Mouse (Mus musculus): ENCODE measurements around the gene Six2. TPM values are rescaled to one million over a fixed set of nuclear protein-coding genes. Genes with fewer than 3 reads are reported as not detected.

Six2 gene
- total and polyA plus RNA-seq, 3 experiments: 0.04 to 0.40 TPM; not detected in 1

- dilution Hi-C loops (cut with MboI; ENCODE audit: extremely low pct_ligation_motif_present, extremely low pct_unique_long_range_greater_than_20kb, low sequenced_read_pairs): no loop called here
- no peaks in the 10 kb centered on the region for H3K36me3 ChIP-seq (replicated peaks in 1 of 2; ENCODE audit: control insufficient read depth in 1 of 2, insufficient read depth in 1 of 2, low read length in 1 of 2)
Observed at GRCm38 (mm10) chr17:85660016-85660415, 28.1 kb downstream of the Six2 start.

GRCm38 (mm10) chr17:85645718-85646665 lies 42.1 kb downstream of the Six2 start:
- in situ Hi-C loops (cut with MboI; ENCODE audit: low pct_ligation_motif_present, low pct_unique_long_range_greater_than_20kb, low sequenced_read_pairs) (loop anchor here (25.0 kb wide), 1 partner anchor 809 kb away; no protein-coding TSS in a partner anchor), dilution Hi-C loops (cut with MboI; ENCODE audit: extremely low pct_ligation_motif_present, extremely low pct_unique_long_range_greater_than_20kb, low sequenced_read_pairs) (no loop called here)
- no peaks in the 10 kb centered on the region for H3K36me3 ChIP-seq (replicated peaks in 1 of 2; ENCODE audit: control insufficient read depth in 1 of 2, insufficient read depth in 1 of 2, low read length in 1 of 2)
- H3K79me2 ChIP-seq (replicated peaks; ENCODE audit: control insufficient read depth, extremely low read depth, insufficient read depth, poor library complexity, severe bottlenecking): no peaks in the 10 kb centered on the region
- H3K4me3 ChIP-seq (replicated peaks in 1 of 3; ENCODE audit: low read depth in 2 of 3, low read length in 2 of 3, poor library complexity in 1 of 3): peak overlapping the region in 1 of 3 experiments; percentile 8
- H3K9ac ChIP-seq (ENCODE audit: insufficient read depth, low read depth): no peak overlapping the region
- no peaks in the 10 kb centered on the region for H3K27me3 ChIP-seq (replicated peaks)
- no peak overlapping the region for H3K27ac ChIP-seq (ENCODE audit: insufficient read depth, low read depth)
- DNase-seq (ENCODE audit: extremely low read depth): peak; percentile 29
- H3K9me3 ChIP-seq (replicated peaks; ENCODE audit: low read length): no peaks in the 10 kb centered on the region
- H3K4me2 ChIP-seq (ENCODE audit: insufficient read depth, low read depth, poor library complexity, severe bottlenecking): peak overlapping the region; percentile 58
- peaks cover 5 to 10% of the 10 kb centered on the region in 2 experiments for H3K4me1 ChIP-seq (ENCODE audit: control insufficient read depth in 1 of 2, insufficient read depth in 2 of 2)
- TF ChIP-seq JUN (IDR thresholded peaks at IDR 0.05; ENCODE audit: insufficient read depth, low read depth, low read length) (no peak), HCFC1 (IDR thresholded peaks at IDR 0.05; ENCODE audit: low read depth, low read length) (no peak), ZC3H11A (IDR thresholded peaks at IDR 0.05; ENCODE audit: low read depth, low read length) (0 out of 2 replicates have a peak, but pooled peaks have one; percentile 9), USF1 (IDR thresholded peaks at IDR 0.05; ENCODE audit: low read depth, low read length) (no peak), MYC (IDR thresholded peaks at IDR 0.05; ENCODE audit: low read depth, low read length) (no peak), CTCF (conservative IDR thresholded peaks at IDR 0.05 in 1 of 2, IDR thresholded peaks at IDR 0.05 in 1 of 2; ENCODE audit: low read depth in 2 of 2, low read length in 2 of 2) (peak in 1 of 2 experiments; percentile 79; a peak in 2 of 4 replicates), TCF12 (IDR thresholded peaks at IDR 0.05; ENCODE audit: low read depth, low read length) (peak; percentile 41; the same call in 1 of the 2 replicates), ELF1 (IDR thresholded peaks at IDR 0.05; ENCODE audit: low read depth, low read length) (no peak), JUND (conservative IDR thresholded peaks at IDR 0.05; ENCODE audit: low read depth, low read length) (no peak), MAZ (IDR thresholded peaks at IDR 0.05; ENCODE audit: low read depth, low read length) (peak; percentile 47; the same call in 1 of the 2 replicates), RAD21 (IDR thresholded peaks at IDR 0.05; ENCODE audit: low read depth, low read length) (peak; percentile 39), E2F4 (IDR thresholded peaks at IDR 0.05; ENCODE audit: insufficient replicate concordance, low read depth, low read length) (no peak), UBTF (IDR thresholded peaks at IDR 0.05; ENCODE audit: low read depth, low read length) (0 out of 2 replicates have a peak, but pooled peaks have one; percentile 32), SMC3 (IDR thresholded peaks at IDR 0.05; ENCODE audit: low read depth, low read length) (peak; percentile 67)

More at GRCm38 (mm10) chr17:85660016-85660415, 28.1 kb downstream of the Six2 start:
- peaks cover 2% of the 10 kb centered on the region for H3K27me3 ChIP-seq (replicated peaks)
- no peaks in the 10 kb centered on the region for H3K9me3 ChIP-seq (replicated peaks; ENCODE audit: low read length)
- no peak overlapping the region for H3K27ac ChIP-seq (ENCODE audit: insufficient read depth, low read depth)
- no peaks in the 10 kb centered on the region for H3K79me2 ChIP-seq (replicated peaks; ENCODE audit: control insufficient read depth, extremely low read depth, insufficient read depth, poor library complexity, severe bottlenecking)
- TF ChIP-seq ZKSCAN1 (IDR thresholded peaks at IDR 0.05; ENCODE audit: borderline replicate concordance, low read depth, low read length) (no peak), EP300 (IDR thresholded peaks at IDR 0.05; ENCODE audit: low read length) (no peak), SIN3A (IDR thresholded peaks at IDR 0.05; ENCODE audit: low read length) (no peak)
- peaks cover 0 to 8% of the 10 kb centered on the region in 2 experiments; a peak in 2 of 4 replicates for H3K4me1 ChIP-seq (ENCODE audit: control insufficient read depth in 1 of 2, insufficient read depth in 2 of 2)
- H3K4me3 ChIP-seq (replicated peaks in 1 of 3; ENCODE audit: low read depth in 2 of 3, low read length in 2 of 3, poor library complexity in 1 of 3): no peak overlapping the region
- no peak overlapping the region for H3K9ac ChIP-seq (ENCODE audit: insufficient read depth, low read depth)
- H3K4me2 ChIP-seq (ENCODE audit: insufficient read depth, low read depth, poor library complexity, severe bottlenecking): no peak overlapping the region
- DNase-seq (ENCODE audit: extremely low read depth): no peak
- in situ Hi-C loops (cut with MboI; ENCODE audit: low pct_ligation_motif_present, low pct_unique_long_range_greater_than_20kb, low sequenced_read_pairs): loop anchor here (5.0 to 25.0 kb wide), 3 partner anchors 225 to 802 kb away; no protein-coding TSS in a partner anchor
